Mouse (Mus musculus): ENCODE data around the gene Sult3a2. TPM values are rescaled to one million over a fixed set of nuclear protein-coding genes. Genes with fewer than 3 reads are reported as not detected.

The Sult3a2 gene
- not detected in 2 replicates for polyA plus RNA-seq (2015; fragmentation: Nextera tagmentation; extraction: Ambion mirVana)

GRCm38 (mm10) chr10:33786604-33787003 lies at the start of gene Sult3a2:
Sult3a2 (minus strand) TSS chr10:33786704.

Other genes starting within 250 kb of the Sult3a2 start
- gene Clvs2, start 161.9 kb downstream of the Sult3a2 start, polyA plus RNA-seq (2015; fragmentation: Nextera tagmentation; extraction: Ambion mirVana): not detected in 2 replicates
- gene Sult3a1, start 71.0 kb upstream of the Sult3a2 start, polyA plus RNA-seq (2015; fragmentation: Nextera tagmentation; extraction: Ambion mirVana): not detected in 2 replicates
- gene Rsph4a, start 118.4 kb upstream of the Sult3a2 start, polyA plus RNA-seq (2015; fragmentation: Nextera tagmentation; extraction: Ambion mirVana): not detected in 2 replicates
- 7.9 and 9.1 TPM in 2 replicates for gene Zup1, start 164.6 kb upstream of the Sult3a2 start, polyA plus RNA-seq (2015; fragmentation: Nextera tagmentation; extraction: Ambion mirVana)
- gene Rwdd1, start 232.9 kb upstream of the Sult3a2 start, polyA plus RNA-seq (2015; fragmentation: Nextera tagmentation; extraction: Ambion mirVana): 114 and 119 TPM in 2 replicates